Mouse (Mus musculus) embryonic facial prominence, embryonic 13.5 days (tissue): Measurements from ENCODE around the gene Cadm2. TPM values are rescaled to one million over a fixed set of nuclear protein-coding genes. Genes with fewer than 3 reads are reported as not detected.

Source experiments
- ATAC-seq: fragments of 200-750 bp; cut with Nextera tagmentation; 2 replicates; pipeline ENCODE4 v1.8.0; 2017; ENCODE audit warnings: low read depth; ENCODE audit not compliant: insufficient number of reproducible peaks, insufficient read depth, low FRiP score, low TSS enrichment
- H3K27ac ChIP-seq: fragments of 300-500 bp; sonication (generic); 2 replicates; pipeline ENCODE4 v1.5.1; 2015; ENCODE audit warnings: moderate library complexity, mild to moderate bottlenecking, inconsistent platforms
- H3K27me3 ChIP-seq: fragments of 300-500 bp; sonication (generic); 2 replicates; pipeline ENCODE4 v1.6.1; 2015; ENCODE audit warnings: mild to moderate bottlenecking, inconsistent platforms
- H3K36me3 ChIP-seq: fragments of 300-500 bp; sonication (generic); 2 replicates; pipeline ENCODE4 v1.6.1; 2015; ENCODE audit warnings: mild to moderate bottlenecking, inconsistent platforms
- H3K4me1 ChIP-seq: fragments of 300-500 bp; sonication (generic); 2 replicates; pipeline ENCODE4 v1.6.1; 2015; ENCODE audit warnings: inconsistent platforms
- H3K4me2 ChIP-seq: fragments of 300-500 bp; sonication (generic); 2 replicates; pipeline ENCODE4 v1.6.1; 2015; ENCODE audit warnings: moderate library complexity, mild to moderate bottlenecking, inconsistent platforms
- H3K4me3 ChIP-seq: fragments of 300-500 bp; sonication (generic); 2 replicates; pipeline ENCODE4 v1.5.1; 2015; ENCODE audit warnings: mild to moderate bottlenecking, inconsistent platforms
- H3K9ac ChIP-seq: fragments of 300-500 bp; sonication (generic); 2 replicates; pipeline ENCODE4 v1.6.1; 2015; ENCODE audit warnings: mild to moderate bottlenecking, inconsistent platforms
- H3K9me3 ChIP-seq: fragments of 300-500 bp; sonication (generic); 2 replicates; pipeline ENCODE4 v1.6.1; 2016; ENCODE audit warnings: inconsistent platforms
- WGBS: fragments of 180-500 bp; shearing (Covaris S2); methylation state at CpG from one replicate; pipeline ENCODE4 v1.1.7; 2015; ENCODE audit warnings: mixed read lengths; 5-methylcytosine and 5-hydroxymethylcytosine counted together
- polyA plus RNA-seq: library from polyadenylated mRNA; unstranded; fragments of >200 nt; fragmentation: Nextera tagmentation; extraction: Ambion mirVana; gene quantifications from 2 replicates; pipeline ENCODE4 v1.2.1, GENCODE M21; 2015

Cadm2 gene
- polyA plus RNA-seq, 1 experiment from 2014 or later: 3.8 TPM

GRCm38 (mm10) chr16:66922753-66923152 is 698.0 kb downstream of the Cadm2 start:
- no peak overlapping the region for H3K4me3 ChIP-seq
- no peaks in the 10 kb centered on the region for H3K9me3 ChIP-seq
- H3K36me3 ChIP-seq: no peaks in the 10 kb centered on the region
- no peaks in the 10 kb centered on the region for H3K27me3 ChIP-seq
- H3K27ac ChIP-seq: no peak overlapping the region
- H3K4me2 ChIP-seq: no peak overlapping the region
- 75% methylated on average over 2 of the region's 2 CpGs for WGBS
- H3K4me1 ChIP-seq: 0 out of 2 replicates have a peak, but pooled peaks cover 2% of the 10 kb centered on the region
- no peak overlapping the region for H3K9ac ChIP-seq
- no peak for ATAC-seq

GRCm38 (mm10) chr16:66921414-66921915 is 699.2 kb downstream of the Cadm2 start:
- no peak for ATAC-seq
- H3K4me2 ChIP-seq: no peak overlapping the region

GRCm38 (mm10) chr16:66919889-66920402 is 700.8 kb downstream of the Cadm2 start:
- H3K36me3 ChIP-seq: no peaks in the 10 kb centered on the region
- H3K4me2 ChIP-seq: no peak overlapping the region
- H3K9ac ChIP-seq: no peak overlapping the region
- H3K4me3 ChIP-seq: no peak overlapping the region
- H3K27ac ChIP-seq: no peak overlapping the region
- no peaks in the 10 kb centered on the region for H3K9me3 ChIP-seq
- 0 out of 2 replicates have a peak, but pooled peaks cover 2% of the 10 kb centered on the region for H3K4me1 ChIP-seq
- no peaks in the 10 kb centered on the region for H3K27me3 ChIP-seq
- 48% methylated on average over 12 of the region's 12 CpGs for WGBS
- ATAC-seq: no peak

More at GRCm38 (mm10) chr16:66921414-66921915, 699.2 kb downstream of the Cadm2 start:
- no peaks in the 10 kb centered on the region for H3K27me3 ChIP-seq
- H3K4me3 ChIP-seq: no peak overlapping the region
- 0 out of 2 replicates have a peak, but pooled peaks cover 2% of the 10 kb centered on the region for H3K4me1 ChIP-seq
- H3K9ac ChIP-seq: no peak overlapping the region
- 79% methylated on average over 1 of the region's 1 CpGs for WGBS
- no peak overlapping the region for H3K27ac ChIP-seq
- no peaks in the 10 kb centered on the region for H3K36me3 ChIP-seq
- no peaks in the 10 kb centered on the region for H3K9me3 ChIP-seq

- Histone ChIP-seq H3K27me3 (no peaks in the 10 kb centered on the region), H3K27ac (no peak overlapping the region), H3K4me1 (peaks cover 3% of the 10 kb centered on the region; the same call in 1 of the 2 replicates), H3K4me2 (no peak overlapping the region), H3K9me3 (no peaks in the 10 kb centered on the region), H3K9ac (no peak overlapping the region), H3K4me3 (no peak overlapping the region), H3K36me3 (no peaks in the 10 kb centered on the region)
- ATAC-seq: no peak
- 42% methylated on average over 3 of the region's 3 CpGs for WGBS
Measured at GRCm38 (mm10) chr16:66901801-66902200, 718.9 kb downstream of the Cadm2 start.

- Histone ChIP-seq H3K9ac (no peak overlapping the region), H3K4me1 (peaks cover 3% of the 10 kb centered on the region; the same call in 1 of the 2 replicates), H3K27ac (no peak overlapping the region), H3K36me3 (no peaks in the 10 kb centered on the region), H3K27me3 (no peaks in the 10 kb centered on the region), H3K4me3 (no peak overlapping the region), H3K9me3 (no peaks in the 10 kb centered on the region), H3K4me2 (no peak overlapping the region)
- no peak for ATAC-seq
- WGBS: 24% methylated on average over 4 of the region's 4 CpGs
Measured at GRCm38 (mm10) chr16:66900664-66901063, 720.0 kb downstream of the Cadm2 start.

GRCm38 (mm10) chr16:66892359-66892758 is 728.3 kb downstream of the Cadm2 start:
- WGBS: 85% methylated on average over 6 of the region's 6 CpGs
- no peaks in the 10 kb centered on the region for H3K9me3 ChIP-seq
- no peaks in the 10 kb centered on the region for H3K27me3 ChIP-seq
- no peak overlapping the region for H3K9ac ChIP-seq
- no peaks in the 10 kb centered on the region for H3K4me1 ChIP-seq
- no peak overlapping the region for H3K4me2 ChIP-seq
- no peak overlapping the region for H3K27ac ChIP-seq
- ATAC-seq: no peak
- H3K36me3 ChIP-seq: no peaks in the 10 kb centered on the region
- H3K4me3 ChIP-seq: no peak overlapping the region

GRCm38 (mm10) chr16:66891559-66892247 is 729.0 kb downstream of the Cadm2 start:
- WGBS: 56% methylated on average over 6 of the region's 6 CpGs
- Histone ChIP-seq H3K4me3 (no peak overlapping the region), H3K36me3 (no peaks in the 10 kb centered on the region), H3K9ac (no peak overlapping the region), H3K4me1 (no peaks in the 10 kb centered on the region), H3K9me3 (no peaks in the 10 kb centered on the region), H3K4me2 (no peak overlapping the region), H3K27me3 (no peaks in the 10 kb centered on the region), H3K27ac (no peak overlapping the region)
- ATAC-seq: no peak

- no peak for ATAC-seq
- H3K4me2 ChIP-seq: no peak overlapping the region
- 82% methylated on average over 8 of the region's 8 CpGs for WGBS
Measured at GRCm38 (mm10) chr16:66889907-66890306, 730.8 kb downstream of the Cadm2 start.

GRCm38 (mm10) chr16:66882597-66882996 is 738.1 kb downstream of the Cadm2 start:
- WGBS: 56% methylated on average over 3 of the region's 3 CpGs
- H3K9me3 ChIP-seq: no peaks in the 10 kb centered on the region
- no peaks in the 10 kb centered on the region for H3K36me3 ChIP-seq
- H3K4me3 ChIP-seq: no peak overlapping the region
- no peak overlapping the region for H3K4me2 ChIP-seq
- no peak overlapping the region for H3K27ac ChIP-seq
- ATAC-seq: no peak
- no peaks in the 10 kb centered on the region for H3K27me3 ChIP-seq
- no peaks in the 10 kb centered on the region for H3K4me1 ChIP-seq
- H3K9ac ChIP-seq: no peak overlapping the region

More at GRCm38 (mm10) chr16:66889907-66890306, 730.8 kb downstream of the Cadm2 start:
- no peak overlapping the region for H3K9ac ChIP-seq
- H3K4me3 ChIP-seq: no peak overlapping the region
- H3K27ac ChIP-seq: no peak overlapping the region
- H3K36me3 ChIP-seq: no peaks in the 10 kb centered on the region
- H3K9me3 ChIP-seq: no peaks in the 10 kb centered on the region
- no peaks in the 10 kb centered on the region for H3K4me1 ChIP-seq
- no peaks in the 10 kb centered on the region for H3K27me3 ChIP-seq

GRCm38 (mm10) chr16:66871201-66871600 is 749.5 kb downstream of the Cadm2 start:
- H3K27ac ChIP-seq: no peak overlapping the region
- H3K4me3 ChIP-seq: no peak overlapping the region
- no peak for ATAC-seq
- H3K4me1 ChIP-seq: no peaks in the 10 kb centered on the region
- no peaks in the 10 kb centered on the region for H3K27me3 ChIP-seq
- no peaks in the 10 kb centered on the region for H3K9me3 ChIP-seq
- 82% methylated on average over 3 of the region's 3 CpGs for WGBS
- H3K4me2 ChIP-seq: no peak overlapping the region
- no peak overlapping the region for H3K9ac ChIP-seq
- no peaks in the 10 kb centered on the region for H3K36me3 ChIP-seq

- Histone ChIP-seq H3K4me2 (no peak overlapping the region), H3K36me3 (no peaks in the 10 kb centered on the region), H3K9ac (no peak overlapping the region), H3K27me3 (no peaks in the 10 kb centered on the region), H3K4me3 (no peak overlapping the region), H3K9me3 (no peaks in the 10 kb centered on the region), H3K27ac (no peak overlapping the region), H3K4me1 (no peaks in the 10 kb centered on the region)
- ATAC-seq: no peak
- WGBS: 48% methylated on average over 3 of the region's 3 CpGs
Measured at GRCm38 (mm10) chr16:66851047-66851446, 769.7 kb downstream of the Cadm2 start.

- Histone ChIP-seq H3K4me2 (no peak overlapping the region), H3K9ac (no peak overlapping the region), H3K27me3 (no peaks in the 10 kb centered on the region), H3K27ac (no peak overlapping the region), H3K9me3 (no peaks in the 10 kb centered on the region), H3K4me1 (no peaks in the 10 kb centered on the region), H3K36me3 (no peaks in the 10 kb centered on the region), H3K4me3 (no peak overlapping the region)
- ATAC-seq: no peak
- whole genome bisulfite sequencing: 86% methylated on average over 3 of the region's 3 CpGs
Measured at GRCm38 (mm10) chr16:66824866-66825265, 795.8 kb downstream of the Cadm2 start.
